Mouse (Mus musculus) adrenal gland, postnatal 10 days (tissue): ENCODE results near the gene Cbr4. TPM values are rescaled to one million over a fixed set of nuclear protein-coding genes. Genes with fewer than 3 reads are reported as not detected.

Experiments
- DNase-seq: peaks from one replicate; pipeline ENCODE4 v3.0.0; 2021; ENCODE audit warnings: mixed read lengths
- total RNA-seq, 2 experiments: library from RNA; stranded (reverse); gene quantifications; 2 replicates each; pipeline ENCODE4 v1.2.3; 2021

Gene Cbr4
- total RNA-seq, 2 experiments from 2014 or later, result 88.9 to 98.2 TPM

DNA sequence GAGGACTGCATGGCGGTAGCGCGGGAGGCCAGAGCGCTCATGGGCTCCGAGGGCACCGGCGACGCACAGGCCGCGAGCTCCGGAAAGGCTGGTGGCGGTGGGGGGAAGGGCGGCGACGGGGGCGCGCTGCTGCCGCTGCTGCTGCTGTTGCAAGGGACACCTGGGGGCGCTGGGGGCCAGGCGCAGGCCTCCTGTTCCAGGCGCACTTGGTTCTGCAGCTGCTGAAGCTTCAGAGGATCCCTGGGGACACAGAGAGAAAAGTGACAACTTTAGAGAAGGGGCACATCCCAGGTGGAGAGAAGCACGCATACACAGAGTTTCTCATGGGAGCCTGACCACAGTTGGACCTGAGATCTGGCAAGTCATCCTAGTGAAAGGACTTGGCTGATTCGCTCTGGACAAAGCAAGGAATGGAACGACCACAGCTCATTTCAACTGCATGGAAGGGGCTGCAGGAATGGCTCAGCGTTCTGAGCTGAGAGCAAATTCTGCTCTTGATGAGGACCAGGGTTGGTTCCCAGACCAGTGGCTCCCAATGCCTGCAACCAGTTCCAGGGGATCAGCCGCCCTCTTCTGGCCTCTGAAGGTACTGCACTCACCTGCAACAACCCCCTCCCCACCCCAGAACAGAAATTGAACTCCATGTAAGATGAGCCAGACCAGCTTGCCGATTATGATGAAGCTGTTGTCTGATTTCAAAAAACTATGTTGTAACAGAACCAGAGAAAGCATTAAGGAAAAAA is 62.6 kb downstream of the Cbr4 start:
- DNase-seq, result no peak

DNA sequence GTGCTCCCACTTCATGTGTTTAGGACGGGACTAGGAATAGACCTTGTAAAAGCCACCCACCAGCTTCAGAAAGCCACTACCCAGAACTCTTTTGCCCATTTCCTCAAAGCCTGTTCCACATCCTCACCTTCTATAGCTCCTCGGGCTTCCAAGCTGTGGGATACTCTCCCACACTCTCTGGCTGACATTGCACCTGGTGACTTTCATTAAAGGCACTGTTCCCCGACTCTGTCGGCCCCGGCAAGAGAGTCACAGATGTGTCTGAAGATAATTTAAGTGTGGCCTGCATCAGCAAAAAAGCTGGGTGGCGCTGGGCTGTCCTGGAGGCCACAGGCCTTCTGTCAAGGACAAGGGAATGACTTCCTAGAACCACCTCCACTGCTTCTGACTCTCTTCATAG is 64.7 kb downstream of the Cbr4 start:
- DNase-seq, result no peak

DNA sequence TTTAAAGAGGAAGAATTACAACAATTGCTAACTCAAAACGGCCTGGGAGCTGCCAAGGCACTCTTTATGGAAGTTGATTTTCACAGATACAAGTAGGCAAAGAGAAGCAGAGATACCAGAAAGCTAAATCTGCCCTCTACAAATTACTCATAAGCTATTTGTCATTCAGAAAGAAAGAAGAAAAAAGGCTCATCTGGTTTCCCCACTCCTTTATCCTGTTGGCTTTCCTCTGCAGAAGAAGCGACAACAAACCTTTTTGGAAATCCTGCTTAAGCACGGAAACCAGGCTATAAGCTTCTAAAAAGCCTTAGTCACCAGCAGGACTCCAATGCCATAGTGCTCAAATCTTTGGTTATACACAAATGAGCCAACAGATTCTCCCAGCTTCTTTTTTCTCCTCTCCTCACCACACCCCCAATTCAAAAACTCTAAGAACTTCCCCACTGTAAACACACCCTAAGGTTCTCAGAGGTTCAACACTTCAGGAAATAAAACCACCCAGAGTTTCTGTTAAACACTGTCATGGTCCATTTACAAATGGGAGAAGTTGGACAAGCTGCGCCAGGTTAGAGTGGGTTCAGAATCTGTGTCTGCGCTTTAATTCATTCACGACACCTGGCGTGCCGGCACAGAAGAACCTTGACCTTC is 65.3 kb downstream of the Cbr4 start:
- no peak for DNase-seq

DNA sequence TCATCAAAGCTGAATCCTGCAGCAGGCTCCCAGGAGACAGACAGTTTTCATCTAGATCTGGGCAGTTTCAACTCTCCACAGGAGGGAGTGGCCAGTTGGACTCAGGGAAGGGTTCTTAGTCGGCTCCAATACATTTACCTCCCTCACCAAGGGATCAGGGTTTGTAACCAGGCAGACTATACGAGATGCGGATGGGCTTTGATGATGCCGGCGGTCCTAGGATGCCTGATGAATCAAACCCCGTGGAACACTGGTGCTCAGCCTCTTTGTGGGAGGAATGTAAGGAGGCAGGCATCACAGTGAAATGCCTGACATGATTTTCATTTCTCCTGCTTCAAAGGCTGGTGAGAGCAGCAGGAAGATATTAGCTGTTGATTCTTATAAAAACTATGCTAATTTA is 67.8 kb downstream of the Cbr4 start:
- DNase-seq, result no peak

DNA sequence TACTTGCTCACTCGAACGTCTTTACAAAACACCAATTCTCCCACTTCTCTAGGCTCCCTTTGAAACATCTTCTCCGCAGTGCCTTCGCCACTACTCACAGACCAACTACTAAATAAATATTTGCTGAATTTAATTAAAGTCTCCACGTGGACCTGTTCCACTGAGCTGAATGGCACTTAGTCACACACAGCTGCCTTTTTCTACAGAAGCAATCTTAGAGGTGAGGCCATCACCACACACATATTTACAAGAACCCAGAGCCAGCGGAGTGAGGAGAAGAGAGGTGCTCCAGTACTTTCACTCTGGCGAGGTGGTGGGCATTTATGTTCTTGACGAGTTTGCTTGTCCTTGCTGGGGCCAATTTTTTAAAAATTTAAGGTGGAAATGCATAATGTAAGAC is 68.7 kb downstream of the Cbr4 start:
- no peak for DNase-seq
